Mouse (Mus musculus) ES-Bruce4 (cell line): ENCODE data around the gene Prickle1. TPM values are rescaled to one million over a fixed set of nuclear protein-coding genes. Genes with fewer than 3 reads are reported as not detected.

Experiments
- H3K27ac ChIP-seq: 2 replicates; pipeline ENCODE4 v1.5.1; 2012; ENCODE audit warnings: low read length, inconsistent platforms; ENCODE audit not compliant: insufficient read depth
- H3K27me3 ChIP-seq: 2 replicates; pipeline ENCODE4 v1.6.1; 2012; ENCODE audit warnings: mild to moderate bottlenecking, low read length, inconsistent platforms; ENCODE audit not compliant: control insufficient read depth, poor library complexity, insufficient read depth, severe bottlenecking
- H3K36me3 ChIP-seq: 2 replicates; pipeline ENCODE4 v1.6.1; 2012; ENCODE audit warnings: inconsistent platforms, mild to moderate bottlenecking, low read length, moderate library complexity; ENCODE audit not compliant: control insufficient read depth, poor library complexity, insufficient read depth, severe bottlenecking
- H3K4me1 ChIP-seq: one replicate; pipeline ENCODE4 v1.8.1; 2011; ENCODE audit warnings: low read length; ENCODE audit not compliant: control insufficient read depth, insufficient read depth
- H3K4me3 ChIP-seq: 2 replicates; pipeline ENCODE4 v1.5.1; 2011; ENCODE audit warnings: low read depth, mild to moderate bottlenecking, low read length
- H3K9ac ChIP-seq: 2 replicates; pipeline ENCODE4 v1.6.1; 2012; ENCODE audit warnings: low read depth, mild to moderate bottlenecking, inconsistent platforms; ENCODE audit not compliant: poor library complexity, severe bottlenecking
- H3K9me3 ChIP-seq: replicated peaks from 2 replicates; pipeline ENCODE4 v1.6.1; 2012; ENCODE audit warnings: mild to moderate bottlenecking, low read length, inconsistent platforms; ENCODE audit not compliant: control insufficient read depth, poor library complexity, insufficient read depth, severe bottlenecking
- CTCF ChIP-seq: IDR thresholded peaks from one replicate; pipeline ENCODE4 v1.8.1; 2011; ENCODE audit warnings: low read depth, low read length
- EP300 ChIP-seq: IDR thresholded peaks from 2 replicates; pipeline ENCODE4 v1.6.1; 2011; ENCODE audit warnings: low read depth, low read length; ENCODE audit not compliant: insufficient read depth
- POLR2A ChIP-seq: IDR thresholded peaks from one replicate; pipeline ENCODE4 v1.8.1; 2011; ENCODE audit warnings: low read length; ENCODE audit not compliant: insufficient read depth
- polyA plus RNA-seq: library from polyadenylated mRNA; stranded (reverse); fragments of >200 nt; gene quantifications from 2 replicates; pipeline ENCODE4 v1.2.4, GENCODE M21; 2011; ENCODE audit warnings: low read depth; ENCODE audit not compliant: missing spikeins, insufficient read depth, insufficient read length

Gene Prickle1
- polyA plus RNA-seq, 1 experiment = 10.3 TPM

DNA sequence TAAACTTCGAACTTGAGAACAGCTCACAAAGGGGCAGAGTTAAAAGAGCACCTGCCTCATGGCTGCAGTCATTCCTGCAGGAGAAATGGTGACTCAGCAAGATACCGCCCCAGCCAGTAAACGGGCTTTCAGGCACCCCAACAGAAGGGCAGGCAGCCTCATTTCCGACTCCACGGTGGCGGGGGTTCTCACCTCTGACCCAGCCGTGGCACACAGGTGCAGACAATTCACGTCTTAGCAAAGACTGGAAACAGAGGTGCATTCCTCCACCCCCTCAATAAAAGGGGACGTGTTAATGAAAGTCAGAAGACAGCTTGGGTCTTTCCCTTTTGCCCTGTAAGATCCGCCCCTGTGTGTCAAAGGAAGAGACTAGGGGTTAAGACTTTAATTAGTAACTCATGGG is 81.8 kb downstream of the Prickle1 start:
- no peak overlapping the region for H3K4me3 ChIP-seq
- H3K4me1 ChIP-seq = peaks cover 4% of the 10 kb centered on the region
- H3K36me3 ChIP-seq = no peaks in the 10 kb centered on the region
- no peaks in the 10 kb centered on the region for H3K9me3 ChIP-seq
- no peak for TF ChIP-seq CTCF
- 0 out of 2 replicates have a peak, but pooled peaks have one; percentile 49 for TF ChIP-seq EP300
- TF ChIP-seq POLR2A = no peak
- H3K27me3 ChIP-seq = peaks cover 13% of the 10 kb centered on the region
- H3K9ac ChIP-seq = no peak overlapping the region
- H3K27ac ChIP-seq = no peak overlapping the region

DNA sequence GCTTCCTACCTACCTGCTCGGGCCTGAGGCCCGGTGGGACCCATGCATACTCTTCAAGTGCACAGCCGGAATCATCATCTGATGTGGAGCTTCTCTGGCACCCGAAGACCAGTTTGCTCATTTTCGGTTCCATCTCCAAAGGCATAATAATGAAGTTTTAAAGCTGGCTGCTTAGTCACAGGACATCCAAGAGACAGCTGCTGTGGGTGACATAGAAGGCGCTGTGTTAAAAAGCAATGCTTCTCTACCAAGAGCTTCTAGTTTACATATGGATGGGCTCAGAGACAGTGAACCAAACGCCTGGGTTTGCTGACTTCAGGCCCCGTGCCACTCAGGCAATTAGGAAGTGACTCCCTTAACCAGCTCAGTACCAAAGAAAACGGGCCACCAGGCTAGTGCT is 83.3 kb downstream of the Prickle1 start:
- Histone ChIP-seq H3K36me3 (no peaks in the 10 kb centered on the region), H3K4me3 (no peak overlapping the region), H3K27ac (no peak overlapping the region), H3K9me3 (peaks cover 3% of the 10 kb centered on the region; the same call in 1 of the 2 replicates), H3K4me1 (peaks cover 4% of the 10 kb centered on the region), H3K27me3 (peaks cover 8% of the 10 kb centered on the region), H3K9ac (no peak overlapping the region)
- TF ChIP-seq EP300 (no peak), POLR2A (no peak), CTCF (no peak)

DNA sequence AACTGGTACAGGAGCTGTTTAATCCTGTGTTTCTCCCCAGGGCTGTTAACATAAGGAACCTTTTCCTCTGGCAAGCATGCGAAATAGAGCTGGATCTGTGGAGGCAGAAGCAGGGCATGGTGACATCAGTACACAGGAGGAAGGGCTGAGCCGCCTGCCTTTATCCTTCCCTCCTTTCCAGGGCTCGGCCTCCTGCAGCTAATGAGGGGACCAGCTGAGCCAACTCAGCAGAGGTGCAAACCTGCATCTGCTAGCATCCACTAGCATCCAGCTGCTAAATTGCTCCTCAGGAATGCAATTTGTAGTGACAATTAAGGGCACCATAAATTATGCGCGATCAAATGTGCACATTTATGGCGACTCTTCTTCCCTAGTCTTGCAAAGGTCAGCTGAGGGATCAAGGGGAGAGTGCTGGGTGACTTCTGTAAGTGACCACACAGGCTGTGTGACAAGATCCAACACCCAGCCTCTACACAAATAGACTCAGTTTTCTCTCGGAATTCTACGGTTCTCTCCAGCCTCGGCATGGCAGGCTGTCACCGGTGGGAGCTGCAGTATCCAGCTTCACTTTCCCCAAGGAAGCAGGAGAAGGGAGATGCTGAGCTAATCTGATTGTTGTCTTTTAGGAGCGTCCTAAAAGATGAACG is 84.9 kb downstream of the Prickle1 start:
- Histone ChIP-seq H3K4me1 (peaks cover 2% of the 10 kb centered on the region), H3K27ac (no peak overlapping the region), H3K27me3 (peaks cover 5% of the 10 kb centered on the region), H3K9ac (no peak overlapping the region), H3K36me3 (no peaks in the 10 kb centered on the region), H3K9me3 (peaks cover 3% of the 10 kb centered on the region; the same call in 1 of the 2 replicates), H3K4me3 (no peak overlapping the region)
- TF ChIP-seq CTCF = no peak
- no peak for TF ChIP-seq POLR2A
- no peak for TF ChIP-seq EP300

- no peaks in the 10 kb centered on the region for H3K4me1 ChIP-seq
- peaks cover 3% of the 10 kb centered on the region; the same call in 1 of the 2 replicates for H3K9me3 ChIP-seq
- no peak overlapping the region for H3K27ac ChIP-seq
- H3K36me3 ChIP-seq = no peaks in the 10 kb centered on the region
- H3K4me3 ChIP-seq = no peak overlapping the region
- no peaks in the 10 kb centered on the region; the same call in 1 of the 2 replicates for H3K27me3 ChIP-seq
- no peak overlapping the region for H3K9ac ChIP-seq
- TF ChIP-seq POLR2A (no peak), EP300 (no peak), CTCF (no peak)
Measured at GRCm38 (mm10) chr15:93504808-93505207, 90.9 kb downstream of the Prickle1 start.

- Histone ChIP-seq H3K4me3 (peak overlapping the region; percentile 73), H3K27me3 (no peaks in the 10 kb centered on the region; the same call in 1 of the 2 replicates), H3K27ac (no peak overlapping the region), H3K36me3 (no peaks in the 10 kb centered on the region), H3K9ac (peak overlapping the region; percentile 38), H3K9me3 (peaks cover 3% of the 10 kb centered on the region; the same call in 1 of the 2 replicates), H3K4me1 (no peaks in the 10 kb centered on the region)
- TF ChIP-seq EP300 = no peak
- no peak for TF ChIP-seq POLR2A
- no peak for TF ChIP-seq CTCF
Measured at GRCm38 (mm10) chr15:93503201-93503745, 92.4 kb downstream of the Prickle1 start.

DNA sequence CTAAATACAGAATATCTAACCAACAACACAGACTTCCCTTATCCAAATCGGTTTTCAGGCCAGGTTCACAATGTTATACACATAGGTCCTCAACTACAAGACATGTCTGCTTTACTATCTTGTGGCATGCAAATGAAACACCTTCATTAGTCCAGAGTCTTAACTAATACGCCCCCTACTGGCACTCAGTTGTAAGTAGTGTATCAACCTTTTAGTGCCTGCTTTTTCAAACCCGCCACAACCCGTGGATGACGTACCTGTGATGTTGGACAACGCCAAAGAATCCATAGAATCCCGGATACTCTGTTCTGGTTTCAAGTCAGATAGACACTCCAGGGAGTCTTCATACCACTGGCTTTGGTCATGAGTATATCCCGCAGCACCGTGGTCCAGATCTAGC is 93.0 kb downstream of the Prickle1 start:
- Histone ChIP-seq H3K9ac (peak overlapping the region; percentile 38), H3K9me3 (no peaks in the 10 kb centered on the region), H3K4me3 (peak overlapping the region; percentile 73), H3K27ac (no peak overlapping the region), H3K27me3 (no peaks in the 10 kb centered on the region), H3K4me1 (no peaks in the 10 kb centered on the region), H3K36me3 (no peaks in the 10 kb centered on the region)
- TF ChIP-seq POLR2A (no peak), CTCF (no peak), EP300 (no peak)
